Mouse (Mus musculus) left cerebral cortex, adult 2 months (tissue): ENCODE data around the gene Camk1d. TPM values are rescaled to one million over a fixed set of nuclear protein-coding genes. Genes with fewer than 3 reads are reported as not detected.
A peak's percentile ranks its signal among the peaks of the same experiment; 100 is the strongest.

ENCODE experiments used
- DNase-seq, 2 experiments: peaks; one replicate each; pipeline ENCODE4 v3.0.0; 2021 to 2022; ENCODE audit warnings: low spot score in 2 of 2, mixed read lengths in 1 of 2; ENCODE audit errors: extremely low spot score in 1 of 2
- H3K27ac ChIP-seq: fragments of 200-600 bp; 2 replicates; pipeline ENCODE4 v1.8.1; 2022
- H3K4me3 ChIP-seq: fragments of 200-600 bp; 2 replicates; pipeline ENCODE4 v1.8.1; 2022
- CTCF ChIP-seq: fragments of 200-600 bp; IDR thresholded peaks from 2 replicates; pipeline ENCODE4 v1.8.1; 2022; ENCODE audit warnings: antibody characterized with exemption, mild to moderate bottlenecking, moderate library complexity
- intact Hi-C: fragments of 180-260 bp; cut with DNase I; formaldehyde crosslinking; loops from one replicate; pipeline ENCODE4 v1.15.1; 2025
- total RNA-seq, 2 experiments: library from RNA; stranded (reverse); gene quantifications; 2 replicates each; pipeline ENCODE4 v1.2.3; 2021

Gene Camk1d
- total RNA-seq, 2 experiments from 2014 or later: 129 to 132 TPM

DNA sequence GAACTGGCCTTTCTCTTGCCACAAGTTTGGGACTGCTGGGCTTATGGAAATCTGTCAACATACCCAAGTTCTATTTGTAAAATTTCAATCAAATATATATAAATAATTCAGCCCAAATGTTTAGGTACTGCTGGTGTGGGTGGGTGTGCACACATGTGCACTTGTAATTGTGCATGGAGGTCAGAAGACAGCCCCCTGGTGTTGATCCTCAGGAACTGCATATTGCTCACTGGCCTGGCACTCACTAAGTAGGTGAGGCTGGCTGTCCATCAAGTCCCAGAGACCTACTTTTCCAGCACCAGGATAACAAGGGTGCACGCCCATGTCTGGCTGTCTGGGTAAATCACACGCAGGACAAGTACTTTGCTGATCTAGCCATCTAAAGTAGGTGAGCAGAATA lies 283.0 kb downstream of the Camk1d start:
- TF ChIP-seq CTCF: peak; percentile 48
- no peak overlapping the region for H3K27ac ChIP-seq
- intact Hi-C loops: no loop called here
- H3K4me3 ChIP-seq: no peak overlapping the region
- no peak for DNase-seq

GRCm38 (mm10) chr2:5429921-5430320 lies 284.4 kb downstream of the Camk1d start:
- no peak for TF ChIP-seq CTCF
- peak; percentile 29 to 41 for DNase-seq

GRCm38 (mm10) chr2:5426110-5426509 lies 288.2 kb downstream of the Camk1d start:
- intact Hi-C loops: no loop called here
- no peak for DNase-seq
- Histone ChIP-seq H3K27ac (no peak overlapping the region), H3K4me3 (no peak overlapping the region)
- TF ChIP-seq CTCF: no peak

More at GRCm38 (mm10) chr2:5429921-5430320, 284.4 kb downstream of the Camk1d start:
- intact Hi-C loops: no loop called here
- Histone ChIP-seq H3K4me3 (no peak overlapping the region), H3K27ac (no peak overlapping the region; the same call in 1 of the 2 replicates)

GRCm38 (mm10) chr2:5425612-5426011 lies 288.7 kb downstream of the Camk1d start:
- intact Hi-C loops: no loop called here
- Histone ChIP-seq H3K27ac (no peak overlapping the region), H3K4me3 (no peak overlapping the region)
- no peak for TF ChIP-seq CTCF
- no peak for DNase-seq

DNA sequence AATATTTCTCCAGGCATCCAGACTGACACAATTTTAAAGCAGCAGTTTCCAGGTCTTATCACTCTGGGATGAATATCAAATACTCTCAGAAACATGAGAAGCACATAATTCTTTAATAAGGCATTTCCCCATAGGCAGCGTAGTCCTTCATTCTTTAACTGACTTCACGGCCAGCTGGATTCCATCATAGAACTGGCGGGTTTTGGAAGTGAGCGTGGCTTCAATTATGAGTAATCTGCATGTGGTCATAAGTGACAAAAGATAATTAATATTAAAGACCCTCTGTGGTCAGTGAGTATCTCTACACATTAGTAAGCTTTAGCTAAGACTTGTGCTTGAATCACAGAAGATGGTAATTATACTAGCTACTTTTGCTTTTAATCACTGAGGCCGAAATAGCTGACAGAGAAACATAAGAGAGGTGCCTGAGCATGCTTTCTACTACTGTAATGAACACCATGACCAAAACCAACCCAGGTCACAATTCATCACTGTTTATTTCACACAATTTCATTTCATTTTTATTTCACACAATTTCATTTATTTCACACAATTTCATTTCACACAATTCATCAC lies 293.6 kb downstream of the Camk1d start:
- no peak overlapping the region for H3K4me3 ChIP-seq
- intact Hi-C loops: no loop called here
- H3K27ac ChIP-seq: no peak overlapping the region

DNA sequence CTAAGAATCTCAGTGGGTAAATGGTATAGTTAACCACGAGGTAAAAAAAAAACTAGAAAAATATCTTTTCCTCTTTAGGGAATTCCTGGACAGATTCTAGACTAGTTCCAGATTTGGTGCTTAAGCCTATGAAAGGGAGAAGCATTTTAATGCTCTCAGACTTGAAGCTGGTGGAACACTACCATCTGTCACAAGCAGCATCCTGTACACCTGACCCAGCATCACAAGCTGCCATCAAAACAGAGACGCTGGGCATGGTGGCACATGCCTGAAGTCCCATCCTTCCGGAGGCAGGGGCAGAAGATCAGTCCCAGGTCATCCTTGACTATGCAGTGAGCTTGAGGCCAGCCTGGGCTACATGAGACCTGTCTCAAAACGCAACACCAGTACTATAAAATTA lies 295.5 kb downstream of the Camk1d start:
- Histone ChIP-seq H3K27ac (no peak overlapping the region), H3K4me3 (no peak overlapping the region)
- no peak for DNase-seq
- intact Hi-C loops: no loop called here
- TF ChIP-seq CTCF: no peak

More for the DNA sequence above, 293.6 kb downstream of the Camk1d start:
- DNase-seq: no peak
- TF ChIP-seq CTCF: no peak

- intact Hi-C loops: no loop called here
- no peak for DNase-seq
- Histone ChIP-seq H3K4me3 (no peak overlapping the region), H3K27ac (no peak overlapping the region)
- TF ChIP-seq CTCF: no peak
Observed at GRCm38 (mm10) chr2:5417158-5418032, 296.9 kb downstream of the Camk1d start.

DNA sequence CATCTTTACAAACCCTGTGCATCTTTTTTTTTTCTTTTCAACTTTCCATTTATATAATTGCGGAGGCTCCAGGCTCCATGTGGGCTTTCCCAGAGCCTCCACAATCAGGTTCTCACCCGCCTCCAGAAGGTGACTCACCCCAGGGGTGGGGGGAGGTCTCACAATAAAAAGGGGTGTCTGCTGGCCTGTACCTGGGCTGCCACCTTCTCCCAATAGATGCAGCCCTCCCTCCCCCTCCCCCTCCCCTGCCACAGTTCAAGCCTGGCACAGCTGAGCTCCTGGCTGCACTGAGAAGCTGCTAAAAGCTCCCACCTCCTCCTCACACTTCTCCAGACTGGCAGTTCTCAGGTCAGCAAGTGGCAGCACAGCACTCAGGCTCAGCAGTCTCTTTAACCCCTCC lies 302.5 kb downstream of the Camk1d start:
- intact Hi-C loops: no loop called here
- TF ChIP-seq CTCF: no peak
- peak; percentile 71 to 76 for DNase-seq
- H3K27ac ChIP-seq: peak overlapping the region; percentile 77
- no peak overlapping the region for H3K4me3 ChIP-seq

- H3K27ac ChIP-seq: no peak overlapping the region
- TF ChIP-seq CTCF: peak; percentile 61
- no peak for DNase-seq
- intact Hi-C loops: loop anchor here (2.0 kb wide), 1 partner anchor 367 kb away; no protein-coding TSS in a partner anchor
- H3K4me3 ChIP-seq: no peak overlapping the region
Observed at GRCm38 (mm10) chr2:5403850-5404249, 310.5 kb downstream of the Camk1d start.

- DNase-seq: no peak
- TF ChIP-seq CTCF: no peak
- Histone ChIP-seq H3K27ac (no peak overlapping the region), H3K4me3 (no peak overlapping the region)
- intact Hi-C loops: no loop called here
Observed at GRCm38 (mm10) chr2:5402036-5402435, 312.3 kb downstream of the Camk1d start.

- intact Hi-C loops: loop anchor here (5.0 kb wide), 1 partner anchor 306 kb away; no protein-coding TSS in a partner anchor
- TF ChIP-seq CTCF: no peak
- H3K4me3 ChIP-seq: no peak overlapping the region
- no peak for DNase-seq
- H3K27ac ChIP-seq: no peak overlapping the region
Observed at GRCm38 (mm10) chr2:5398505-5398904, 315.8 kb downstream of the Camk1d start.

GRCm38 (mm10) chr2:5398043-5398442 lies 316.3 kb downstream of the Camk1d start:
- TF ChIP-seq CTCF: no peak
- no peak overlapping the region for H3K27ac ChIP-seq
- intact Hi-C loops: loop anchor here (5.0 kb wide), 1 partner anchor 306 kb away; no protein-coding TSS in a partner anchor

More at GRCm38 (mm10) chr2:5398043-5398442, 316.3 kb downstream of the Camk1d start:
- no peak overlapping the region for H3K4me3 ChIP-seq
- no peak for DNase-seq
